Mouse (Mus musculus): Measurements from ENCODE around the gene Pard3b. TPM values are rescaled to one million over a fixed set of nuclear protein-coding genes. Genes with fewer than 3 reads are reported as not detected.
"Not testable (repeated sequence)": the region's sequence is repeated elsewhere in the genome, so short reads cannot be mapped to it uniquely, and the experiment has no call there.

The Pard3b gene
- polyA plus RNA-seq, 1 experiment from 2014 or later, result 19.3 TPM

GRCm38 (mm10) chr1:62591296-62592031 is 952.8 kb downstream of the Pard3b start:
- WGBS, result 33% methylated on average over 6 of the region's 6 CpGs
- peak; percentile 67 for ATAC-seq (ENCODE audit: low FRiP score)
- H3K27ac ChIP-seq, result peak overlapping the region; percentile 62; the same call in 1 of the 2 replicates

GRCm38 (mm10) chr1:62595401-62595800 is 956.8 kb downstream of the Pard3b start:
- ATAC-seq (ENCODE audit: low FRiP score), result no peak
- no peak overlapping the region for H3K9ac ChIP-seq
- peaks cover 14% of the 10 kb centered on the region for H3K4me1 ChIP-seq
- H3K27ac ChIP-seq, result no peak overlapping the region
- no peak overlapping the region for H3K4me3 ChIP-seq
- H3K36me3 ChIP-seq, result no peaks in the 10 kb centered on the region
- no peaks in the 10 kb centered on the region for H3K27me3 ChIP-seq
- H3K4me2 ChIP-seq (replicated peaks), result no peak overlapping the region
- 87% methylated on average over 3 of the region's 3 CpGs for WGBS
- no peaks in the 10 kb centered on the region for H3K9me3 ChIP-seq (replicated peaks)

More at GRCm38 (mm10) chr1:62591296-62592031, 952.8 kb downstream of the Pard3b start:
- Histone ChIP-seq H3K4me2 (replicated peaks) (no peak overlapping the region), H3K4me1 (peaks cover 14% of the 10 kb centered on the region), H3K27me3 (no peaks in the 10 kb centered on the region), H3K4me3 (no peak overlapping the region), H3K36me3 (no peaks in the 10 kb centered on the region), H3K9ac (no peak overlapping the region), H3K9me3 (replicated peaks) (no peaks in the 10 kb centered on the region)

GRCm38 (mm10) chr1:62597751-62598400 is 959.3 kb downstream of the Pard3b start:
- 92% methylated on average over 5 of the region's 5 CpGs for WGBS
- H3K27ac ChIP-seq, result no peak overlapping the region
- ATAC-seq (ENCODE audit: low FRiP score), result no peak

GRCm38 (mm10) chr1:62598551-62598950 is 959.9 kb downstream of the Pard3b start:
- Histone ChIP-seq H3K4me2 (replicated peaks) (no peak overlapping the region), H3K4me1 (no peaks in the 10 kb centered on the region), H3K4me3 (no peak overlapping the region), H3K36me3 (no peaks in the 10 kb centered on the region), H3K27me3 (no peaks in the 10 kb centered on the region), H3K27ac (no peak overlapping the region), H3K9me3 (replicated peaks) (no peaks in the 10 kb centered on the region), H3K9ac (no peak overlapping the region)
- WGBS, result 82% methylated on average over 5 of the region's 5 CpGs
- ATAC-seq (ENCODE audit: low FRiP score), result no peak

More at GRCm38 (mm10) chr1:62597751-62598400, 959.3 kb downstream of the Pard3b start:
- Histone ChIP-seq H3K9me3 (replicated peaks) (no peaks in the 10 kb centered on the region), H3K4me2 (replicated peaks) (no peak overlapping the region), H3K4me3 (no peak overlapping the region), H3K4me1 (no peaks in the 10 kb centered on the region), H3K36me3 (no peaks in the 10 kb centered on the region), H3K27me3 (no peaks in the 10 kb centered on the region), H3K9ac (no peak overlapping the region)

- 96% methylated on average over 1 of the region's 1 CpGs for WGBS
- H3K27ac ChIP-seq; H3K4me1 ChIP-seq; H3K27me3 ChIP-seq; H3K36me3 ChIP-seq; H3K4me2 ChIP-seq (replicated peaks); H3K4me3 ChIP-seq; ATAC-seq (ENCODE audit: low FRiP score); H3K9me3 ChIP-seq (replicated peaks); H3K9ac ChIP-seq: not testable (repeated sequence)
These were observed 966.0 kb downstream of the Pard3b start for GRCm38 (mm10) chr1:62604644-62605043.

GRCm38 (mm10) chr1:62618109-62618665 is 979.6 kb downstream of the Pard3b start:
- H3K4me3 ChIP-seq, result no peak overlapping the region
- 68% methylated on average over 3 of the region's 3 CpGs for WGBS

GRCm38 (mm10) chr1:62619456-62619855 is 980.8 kb downstream of the Pard3b start:
- no peaks in the 10 kb centered on the region for H3K9me3 ChIP-seq (replicated peaks)
- H3K4me3 ChIP-seq, result no peak overlapping the region
- H3K4me2 ChIP-seq (replicated peaks), result no peak overlapping the region
- no peak overlapping the region for H3K9ac ChIP-seq
- no peak overlapping the region for H3K27ac ChIP-seq
- no peak for ATAC-seq (ENCODE audit: low FRiP score)
- H3K4me1 ChIP-seq, result no peaks in the 10 kb centered on the region
- H3K27me3 ChIP-seq, result no peaks in the 10 kb centered on the region
- H3K36me3 ChIP-seq, result no peaks in the 10 kb centered on the region
- 90% methylated on average over 5 of the region's 5 CpGs for WGBS

More at GRCm38 (mm10) chr1:62618109-62618665, 979.6 kb downstream of the Pard3b start:
- ATAC-seq (ENCODE audit: low FRiP score), result no peak
- H3K36me3 ChIP-seq, result no peaks in the 10 kb centered on the region
- H3K4me2 ChIP-seq (replicated peaks), result no peak overlapping the region
- no peaks in the 10 kb centered on the region for H3K27me3 ChIP-seq
- no peaks in the 10 kb centered on the region for H3K9me3 ChIP-seq (replicated peaks)
- no peak overlapping the region for H3K9ac ChIP-seq
- no peaks in the 10 kb centered on the region for H3K4me1 ChIP-seq
- no peak overlapping the region for H3K27ac ChIP-seq

- Histone ChIP-seq H3K27me3 (no peaks in the 10 kb centered on the region), H3K9me3 (replicated peaks) (no peaks in the 10 kb centered on the region), H3K4me2 (replicated peaks) (no peak overlapping the region), H3K27ac (no peak overlapping the region), H3K9ac (no peak overlapping the region), H3K4me1 (no peaks in the 10 kb centered on the region), H3K36me3 (no peaks in the 10 kb centered on the region), H3K4me3 (no peak overlapping the region)
- WGBS, result 95% methylated on average over 1 of the region's 1 CpGs
- ATAC-seq (ENCODE audit: low FRiP score), result no peak
These were observed 983.8 kb downstream of the Pard3b start for GRCm38 (mm10) chr1:62622447-62622846.

- ATAC-seq (ENCODE audit: low FRiP score), result no peak
- no peak overlapping the region for H3K9ac ChIP-seq
- H3K27me3 ChIP-seq, result no peaks in the 10 kb centered on the region
- H3K27ac ChIP-seq, result no peak overlapping the region
- WGBS, result 91% methylated on average over 2 of the region's 2 CpGs
- no peaks in the 10 kb centered on the region for H3K9me3 ChIP-seq (replicated peaks)
- H3K4me2 ChIP-seq (replicated peaks), result no peak overlapping the region
- no peak overlapping the region for H3K4me3 ChIP-seq
- H3K36me3 ChIP-seq, result no peaks in the 10 kb centered on the region
- no peaks in the 10 kb centered on the region for H3K4me1 ChIP-seq
These were observed 985.5 kb downstream of the Pard3b start for GRCm38 (mm10) chr1:62624166-62624565.

GRCm38 (mm10) chr1:62624836-62625235 is 986.2 kb downstream of the Pard3b start:
- H3K4me3 ChIP-seq, result no peak overlapping the region
- ATAC-seq (ENCODE audit: low FRiP score), result no peak
- H3K36me3 ChIP-seq, result no peaks in the 10 kb centered on the region
- no peak overlapping the region for H3K27ac ChIP-seq
- H3K4me2 ChIP-seq (replicated peaks), result no peak overlapping the region
- no peaks in the 10 kb centered on the region for H3K4me1 ChIP-seq
- WGBS, result 93% methylated on average over 6 of the region's 6 CpGs
- no peak overlapping the region for H3K9ac ChIP-seq
- H3K27me3 ChIP-seq, result no peaks in the 10 kb centered on the region
- H3K9me3 ChIP-seq (replicated peaks), result no peaks in the 10 kb centered on the region

GRCm38 (mm10) chr1:62625332-62625731 is 986.7 kb downstream of the Pard3b start:
- H3K36me3 ChIP-seq, result no peaks in the 10 kb centered on the region

GRCm38 (mm10) chr1:62625819-62626505 is 987.3 kb downstream of the Pard3b start:
- Histone ChIP-seq H3K4me2 (replicated peaks) (no peak overlapping the region), H3K36me3 (no peaks in the 10 kb centered on the region), H3K4me1 (no peaks in the 10 kb centered on the region), H3K27ac (no peak overlapping the region), H3K27me3 (no peaks in the 10 kb centered on the region), H3K4me3 (no peak overlapping the region), H3K9me3 (replicated peaks) (no peaks in the 10 kb centered on the region), H3K9ac (no peak overlapping the region)
- WGBS, result 91% methylated on average over 10 of the region's 10 CpGs
- no peak for ATAC-seq (ENCODE audit: low FRiP score)

More at GRCm38 (mm10) chr1:62625332-62625731, 986.7 kb downstream of the Pard3b start:
- Histone ChIP-seq H3K4me2 (replicated peaks) (no peak overlapping the region), H3K9ac (no peak overlapping the region), H3K4me1 (no peaks in the 10 kb centered on the region), H3K9me3 (replicated peaks) (no peaks in the 10 kb centered on the region), H3K4me3 (no peak overlapping the region), H3K27me3 (no peaks in the 10 kb centered on the region), H3K27ac (no peak overlapping the region)
- WGBS, result 82% methylated on average over 4 of the region's 4 CpGs
- ATAC-seq (ENCODE audit: low FRiP score), result no peak

Measured in hindbrain, embryonic 12.5 days (tissue).